Mouse (Mus musculus) pancreas, adult 10 weeks (tissue): ENCODE results near the gene Gsap. TPM values are rescaled to one million over a fixed set of nuclear protein-coding genes. Genes with fewer than 3 reads are reported as not detected.

Experiments
- polyA plus RNA-seq: library from polyadenylated mRNA; stranded (reverse); fragments of 350-450 nt; fragmentation: Illumina TruSeq; extraction: RNeasy Lipid Tissue Mini Kit (QIAGEN cat#74804); gene quantifications from one replicate; pipeline ENCODE4 v1.2.3, GENCODE M21; 2015; ENCODE audit warnings: low read depth, low replicate concordance; ENCODE audit not compliant: insufficient read depth

The Gsap gene
- polyA plus RNA-seq = 2.5 TPM

DNA sequence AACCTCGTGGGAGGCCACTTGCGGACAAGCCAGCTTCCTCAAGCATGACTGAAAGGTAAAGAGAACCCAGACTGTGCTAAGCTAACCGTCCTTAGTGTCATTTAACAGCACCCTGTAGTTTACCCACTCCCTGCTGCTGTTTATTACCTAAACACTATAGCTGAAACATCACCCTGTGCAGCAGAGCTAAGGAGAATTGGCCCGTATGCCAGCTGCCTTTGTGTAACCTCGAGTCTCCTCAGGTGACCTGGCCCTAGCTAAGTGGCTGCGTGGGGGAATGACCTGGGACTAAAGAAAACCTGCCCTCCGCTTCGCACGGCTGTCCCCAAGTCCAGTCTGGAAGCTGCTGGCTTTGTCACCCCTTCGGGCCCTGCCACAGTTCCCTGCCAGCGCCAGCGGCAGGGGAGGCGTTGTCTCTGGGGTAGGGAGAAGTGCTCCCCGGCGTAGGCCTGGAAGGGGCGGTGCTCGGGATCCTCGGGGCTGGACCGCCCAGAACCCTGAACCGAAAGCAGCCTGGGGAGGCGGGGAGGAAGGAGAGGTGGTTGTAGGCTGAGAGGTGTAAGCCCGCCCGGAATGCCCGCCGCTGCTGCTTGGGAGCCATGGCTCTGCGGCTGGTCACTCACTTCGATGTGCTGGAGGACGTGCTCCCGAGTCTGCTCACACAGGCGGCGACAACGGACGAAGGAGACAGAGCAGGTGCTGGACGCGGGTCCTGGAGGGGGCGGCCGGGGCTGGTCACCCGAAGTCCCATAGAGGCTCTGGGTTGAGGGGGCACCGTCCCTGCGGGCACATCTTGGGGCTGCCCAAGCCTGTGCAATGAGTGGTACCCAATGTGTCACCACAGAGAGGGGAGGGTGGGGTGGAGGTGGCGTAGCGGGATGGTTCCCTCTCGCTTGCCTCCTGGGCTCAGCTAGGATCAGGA lies at the start of gene Gsap:
Gene Gsap, plus strand, starts transcription at position 492 of the 922 bp plus-strand sequence.

Other genes starting within 250 kb of the Gsap start
- 2.7 TPM for gene Rsbn1l, start 229.9 kb upstream of the Gsap start, polyA plus RNA-seq
- gene Ptpn12, start 130.3 kb upstream of the Gsap start, polyA plus RNA-seq = 6.9 TPM
- gene Fgl2, start 186.4 kb downstream of the Gsap start, polyA plus RNA-seq = 9.5 TPM
- gene Ccdc146, start 238.4 kb downstream of the Gsap start, polyA plus RNA-seq = 1.1 TPM
- 1.6 TPM for gene Fam185a, start 238.7 kb downstream of the Gsap start, polyA plus RNA-seq